Mouse (Mus musculus) frontal cortex, postnatal 14 days (tissue): ENCODE measurements around the gene 4930415O20Rik.
A peak's percentile ranks its signal among the peaks of the same experiment; 100 is the strongest.

ENCODE experiments used
- DNase-seq, 2 experiments: peaks; one replicate each; pipeline ENCODE4 v3.0.0; 2022; ENCODE audit warnings: low spot score in 2 of 2

The 4930415O20Rik gene

GRCm38 (mm10) chr15:98604041-98604575 is 33.3 kb downstream of the 4930415O20Rik start:
- DNase-seq, result no peak

GRCm38 (mm10) chr15:98606051-98606536 is 35.3 kb downstream of the 4930415O20Rik start:
- DNase-seq, result no peak

- no peak for DNase-seq
Observed at GRCm38 (mm10) chr15:98606739-98607138, 35.9 kb downstream of the 4930415O20Rik start.

- no peak for DNase-seq
Observed at GRCm38 (mm10) chr15:98607557-98607956, 36.8 kb downstream of the 4930415O20Rik start.

- DNase-seq, result no peak
Observed at GRCm38 (mm10) chr15:98608058-98608783, 37.4 kb downstream of the 4930415O20Rik start.

GRCm38 (mm10) chr15:98608784-98609250 is 38.0 kb downstream of the 4930415O20Rik start:
- DNase-seq, result no peak

- peak; percentile 67 to 74 for DNase-seq
Observed at GRCm38 (mm10) chr15:98609331-98610130, 38.7 kb downstream of the 4930415O20Rik start, which contains the start of gene Adcy6. Gene Adcy6 (minus strand): TSS chr15:98610076.

- no peak for DNase-seq
Observed at GRCm38 (mm10) chr15:98610131-98610633, 39.4 kb downstream of the 4930415O20Rik start.

- DNase-seq, result no peak
Observed at GRCm38 (mm10) chr15:98612229-98612628, 41.4 kb downstream of the 4930415O20Rik start.

- DNase-seq, result no peak
Observed at GRCm38 (mm10) chr15:98614551-98614950, 43.7 kb downstream of the 4930415O20Rik start.

- DNase-seq, result no peak
Observed at GRCm38 (mm10) chr15:98614971-98615370, 44.2 kb downstream of the 4930415O20Rik start.

GRCm38 (mm10) chr15:98615751-98616150 is 44.9 kb downstream of the 4930415O20Rik start:
- no peak for DNase-seq

GRCm38 (mm10) chr15:98616362-98617175 is 45.8 kb downstream of the 4930415O20Rik start:
- DNase-seq, result no peak

GRCm38 (mm10) chr15:98617176-98617537 is 46.4 kb downstream of the 4930415O20Rik start:
- peak in 1 of 2 experiments; percentile 81 for DNase-seq

- DNase-seq, result no peak
Observed at GRCm38 (mm10) chr15:98622199-98622598, 51.4 kb downstream of the 4930415O20Rik start.

- no peak for DNase-seq
Observed at GRCm38 (mm10) chr15:98622721-98623120, 51.9 kb downstream of the 4930415O20Rik start.

- DNase-seq, result no peak
Observed at GRCm38 (mm10) chr15:98623361-98623821, 52.6 kb downstream of the 4930415O20Rik start.

- no peak for DNase-seq
Observed at GRCm38 (mm10) chr15:98626078-98626477, 55.3 kb downstream of the 4930415O20Rik start.

- DNase-seq, result no peak
Observed at GRCm38 (mm10) chr15:98626487-98627212, 55.8 kb downstream of the 4930415O20Rik start.

- DNase-seq, result no peak
Observed at GRCm38 (mm10) chr15:98628589-98629254, 57.9 kb downstream of the 4930415O20Rik start.
